Mouse (Mus musculus) cerebellum, postnatal 10 days (tissue): ENCODE results near the gene Prkar1b.

ENCODE experiments used
- DNase-seq, 2 experiments: peaks; one replicate each; pipeline ENCODE4 v3.0.0; 2021; ENCODE audit warnings: mixed read lengths in 2 of 2

Gene Prkar1b

GRCm38 (mm10) chr5:139145726-139146125, 4.1 kb downstream of the Prkar1b start:
- no peak for DNase-seq

- peak; percentile 59 to 60 for DNase-seq
Observed at GRCm38 (mm10) chr5:139143890-139144289, 5.9 kb downstream of the Prkar1b start.

- peak; percentile 84 to 85 for DNase-seq
Observed at GRCm38 (mm10) chr5:139141326-139141725, 8.5 kb downstream of the Prkar1b start.

GRCm38 (mm10) chr5:139140589-139140988, 9.2 kb downstream of the Prkar1b start:
- no peak for DNase-seq

GRCm38 (mm10) chr5:139138926-139139472, 10.8 kb downstream of the Prkar1b start:
- DNase-seq: peak; percentile 37 to 40

- peak; percentile 98 to 99 for DNase-seq
Observed at GRCm38 (mm10) chr5:139138261-139138925, 11.4 kb downstream of the Prkar1b start.

GRCm38 (mm10) chr5:139137176-139137575, 12.6 kb downstream of the Prkar1b start:
- DNase-seq: no peak

GRCm38 (mm10) chr5:139136341-139136740, 13.5 kb downstream of the Prkar1b start:
- DNase-seq: no peak

GRCm38 (mm10) chr5:139134501-139134900, 15.3 kb downstream of the Prkar1b start:
- DNase-seq: no peak

- DNase-seq: peak; percentile 45 to 51
Observed at GRCm38 (mm10) chr5:139130351-139130750, 19.4 kb downstream of the Prkar1b start.

GRCm38 (mm10) chr5:139129572-139130151, 20.1 kb downstream of the Prkar1b start:
- peak; percentile 69 to 75 for DNase-seq

- peak; percentile 42 to 54 for DNase-seq
Observed at GRCm38 (mm10) chr5:139129078-139129477, 20.7 kb downstream of the Prkar1b start.

GRCm38 (mm10) chr5:139128476-139129065, 21.2 kb downstream of the Prkar1b start:
- DNase-seq: no peak

GRCm38 (mm10) chr5:139125717-139126116, 24.1 kb downstream of the Prkar1b start:
- DNase-seq: peak in 1 of 2 experiments; percentile 21

- no peak for DNase-seq
Observed at GRCm38 (mm10) chr5:139118961-139119276, 30.9 kb downstream of the Prkar1b start.

- no peak for DNase-seq
Observed at GRCm38 (mm10) chr5:139118139-139118960, 31.5 kb downstream of the Prkar1b start.

- no peak for DNase-seq
Observed at GRCm38 (mm10) chr5:139115507-139115906, 34.3 kb downstream of the Prkar1b start.

GRCm38 (mm10) chr5:139114876-139115275, 34.9 kb downstream of the Prkar1b start:
- no peak for DNase-seq

GRCm38 (mm10) chr5:139112418-139112817, 37.4 kb downstream of the Prkar1b start:
- DNase-seq: no peak

- DNase-seq: peak in 1 of 2 experiments; percentile 36
Observed at GRCm38 (mm10) chr5:139111991-139112390, 37.8 kb downstream of the Prkar1b start.

- DNase-seq: no peak
Observed at GRCm38 (mm10) chr5:139110140-139110855, 39.5 kb downstream of the Prkar1b start.

- DNase-seq: peak; percentile 41 to 49
Observed at GRCm38 (mm10) chr5:139107815-139108214, 42.0 kb downstream of the Prkar1b start.
